Mouse (Mus musculus): ENCODE measurements at regions not wholly inside any gene's neighbourhood (a gene's known extent, or its start where the extent isn't known, plus 50 kb on each side); places are given as distances from the start of the nearest gene placed in this dataset.

DNA sequence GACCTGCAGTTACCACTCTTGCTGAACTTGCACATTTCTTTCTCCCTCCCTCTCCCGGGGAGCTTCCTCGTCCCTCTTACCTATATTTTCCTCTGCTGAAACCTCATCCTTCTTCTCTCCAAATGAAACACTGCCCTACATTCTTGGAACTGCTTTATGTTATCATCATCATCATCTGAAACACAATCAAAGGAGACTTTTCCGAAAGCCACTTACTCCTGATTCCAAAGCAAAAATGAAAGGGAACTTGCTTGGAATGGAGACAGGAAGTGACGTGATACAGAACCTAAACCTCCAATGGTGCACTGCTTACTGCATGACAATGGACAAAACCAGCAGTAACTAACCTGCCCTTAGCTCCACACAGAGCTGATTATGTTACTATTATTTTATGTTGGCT, 287.2 kb upstream of the Btbd3 start:
- no peak for DNase-seq

DNA sequence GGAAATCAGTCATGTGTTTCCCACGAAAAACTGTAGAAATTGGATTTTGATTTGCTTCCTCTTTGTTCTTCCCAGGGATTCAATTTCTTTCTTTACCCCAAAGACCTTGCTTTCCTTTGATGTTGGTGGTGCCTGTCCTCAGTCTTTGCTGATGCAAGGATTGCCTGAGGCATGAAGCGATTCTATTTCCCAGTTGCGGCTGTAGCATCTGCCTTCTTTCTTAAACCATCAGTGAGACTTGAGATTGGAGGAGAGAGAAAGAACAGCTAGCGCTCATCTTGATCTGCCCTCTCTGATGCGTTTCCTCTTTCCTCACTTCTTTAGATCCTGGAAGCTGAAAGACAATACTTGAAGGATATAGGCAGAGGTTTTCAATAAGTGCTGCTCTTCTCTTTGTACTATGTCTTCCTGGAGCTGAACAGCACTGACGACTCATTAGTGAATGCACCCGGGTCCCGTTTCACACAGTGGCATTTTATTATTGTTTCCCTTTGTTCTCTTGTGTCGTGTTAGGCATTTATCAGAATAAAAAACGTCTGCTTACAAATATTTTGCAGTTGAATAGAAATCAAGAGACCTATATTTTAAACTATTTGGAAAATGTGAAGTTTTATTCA, 289.8 kb upstream of the Btbd3 start:
- DNase-seq, result no peak

DNA sequence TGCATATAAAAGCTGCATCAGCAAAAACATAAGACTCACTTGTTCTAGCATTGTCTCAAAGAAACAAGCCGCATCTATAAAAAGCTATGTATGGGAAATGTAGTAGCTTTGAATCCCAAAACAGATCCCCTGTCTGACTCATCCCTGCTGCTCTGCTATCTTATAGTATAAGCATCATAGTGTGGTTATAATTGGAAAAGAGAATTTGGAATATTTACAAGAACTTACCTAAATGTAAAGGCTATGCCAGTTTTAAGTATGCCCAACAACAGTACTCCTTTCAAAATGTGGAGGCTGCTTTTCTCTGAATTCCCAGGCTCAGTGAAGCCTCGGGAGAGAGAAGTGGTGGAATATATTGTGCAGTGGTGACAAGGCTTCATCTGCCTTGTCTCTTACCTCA, 301.5 kb upstream of the Btbd3 start:
- no peak for DNase-seq

DNA sequence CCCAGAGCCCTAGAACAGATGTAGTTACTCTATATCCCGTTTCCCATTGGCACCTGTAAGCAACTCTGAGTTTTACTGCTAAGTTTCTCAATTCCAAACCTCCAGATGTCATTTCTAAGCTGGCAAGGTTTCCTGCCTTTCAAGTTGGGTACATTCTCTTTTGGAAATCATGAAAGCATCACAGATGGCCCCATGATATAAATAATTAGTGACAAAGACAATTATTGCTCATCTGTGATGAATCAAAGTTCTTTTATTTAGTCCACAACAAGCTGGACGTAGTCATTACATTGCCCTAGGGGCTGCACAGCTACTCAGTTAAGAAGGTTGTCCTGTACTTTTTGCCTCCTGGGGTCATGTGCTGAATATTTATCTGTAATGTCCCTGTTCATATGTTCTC, 303.2 kb upstream of the Btbd3 start:
- DNase-seq, result no peak

DNA sequence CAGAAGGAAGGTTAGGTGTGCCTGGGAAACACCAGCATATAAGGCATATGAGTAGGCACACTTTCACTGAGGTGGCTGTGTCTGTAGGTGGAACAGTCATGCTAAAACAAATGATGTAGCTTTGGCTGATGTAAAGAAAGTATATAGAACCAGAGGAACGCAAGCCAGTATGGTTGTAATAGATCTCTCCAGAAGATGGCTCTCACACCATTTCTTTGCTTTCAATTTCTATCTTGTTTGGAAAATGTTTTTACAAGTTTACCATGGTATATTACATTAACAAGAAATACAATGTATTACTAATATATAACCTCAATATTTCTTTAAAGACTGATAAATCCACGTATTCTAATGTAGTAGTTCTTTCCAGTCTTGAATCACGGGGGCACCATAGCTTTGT, 304.4 kb upstream of the Btbd3 start:
- no peak for DNase-seq

DNA sequence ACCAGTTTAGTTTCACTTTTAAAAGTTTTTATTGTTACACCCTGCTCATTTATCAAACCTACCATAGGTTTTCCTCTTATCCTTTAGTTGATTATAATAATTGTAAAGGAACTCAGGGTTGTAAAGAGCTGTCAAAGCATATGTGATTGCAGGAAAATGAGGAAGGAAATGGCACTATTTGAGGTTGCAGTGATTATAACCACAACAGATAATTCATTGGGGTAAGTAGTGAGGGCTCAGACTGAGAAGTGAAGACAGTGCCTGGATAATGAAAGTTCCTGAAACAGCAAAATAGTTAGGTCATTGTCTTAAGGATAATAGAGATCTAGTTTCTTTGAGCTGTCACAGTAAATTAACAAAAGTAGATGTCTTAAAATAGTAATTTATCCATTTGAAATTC, 305.4 kb upstream of the Btbd3 start:
- no peak for DNase-seq

DNA sequence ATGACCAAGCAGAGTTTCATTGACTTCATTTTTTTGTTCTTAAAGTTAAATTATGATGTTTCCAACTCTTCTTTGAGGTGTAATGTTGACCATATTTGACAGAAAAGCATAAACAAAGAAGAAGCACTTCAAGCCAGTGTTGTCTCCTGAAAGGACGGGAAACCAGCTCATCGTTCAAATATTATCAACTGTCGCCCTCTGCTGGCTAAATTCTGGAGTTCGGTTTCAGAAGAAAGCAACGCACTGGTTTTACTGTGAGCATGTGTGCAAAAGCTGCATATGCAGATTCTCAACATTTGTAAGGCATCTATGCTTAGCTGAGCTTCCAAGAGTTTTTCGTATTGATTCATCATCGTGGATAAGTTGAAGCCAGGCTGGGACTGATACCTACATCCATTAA, 313.6 kb upstream of the Btbd3 start:
- peak; percentile 71 for DNase-seq

DNA sequence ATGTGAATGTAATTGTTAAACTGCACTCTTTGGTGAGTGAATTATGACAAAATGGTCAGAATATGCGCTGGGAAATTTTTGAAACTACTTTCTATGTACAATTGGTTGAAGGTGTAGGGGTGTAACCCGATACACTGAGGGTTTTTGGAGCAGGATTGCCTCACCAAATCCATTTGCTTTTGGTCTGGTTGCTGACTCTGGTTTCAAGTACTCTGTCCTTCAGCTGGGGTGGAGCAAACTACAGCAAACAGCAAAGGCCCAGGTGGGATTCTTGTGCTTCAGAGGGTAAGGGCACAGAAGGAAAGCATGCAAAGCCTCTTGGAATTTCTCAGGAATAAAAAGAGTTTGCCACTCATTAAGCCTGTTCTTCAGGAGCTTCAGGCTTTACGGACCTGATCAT, 316.8 kb upstream of the Btbd3 start:
- DNase-seq, result no peak

DNA sequence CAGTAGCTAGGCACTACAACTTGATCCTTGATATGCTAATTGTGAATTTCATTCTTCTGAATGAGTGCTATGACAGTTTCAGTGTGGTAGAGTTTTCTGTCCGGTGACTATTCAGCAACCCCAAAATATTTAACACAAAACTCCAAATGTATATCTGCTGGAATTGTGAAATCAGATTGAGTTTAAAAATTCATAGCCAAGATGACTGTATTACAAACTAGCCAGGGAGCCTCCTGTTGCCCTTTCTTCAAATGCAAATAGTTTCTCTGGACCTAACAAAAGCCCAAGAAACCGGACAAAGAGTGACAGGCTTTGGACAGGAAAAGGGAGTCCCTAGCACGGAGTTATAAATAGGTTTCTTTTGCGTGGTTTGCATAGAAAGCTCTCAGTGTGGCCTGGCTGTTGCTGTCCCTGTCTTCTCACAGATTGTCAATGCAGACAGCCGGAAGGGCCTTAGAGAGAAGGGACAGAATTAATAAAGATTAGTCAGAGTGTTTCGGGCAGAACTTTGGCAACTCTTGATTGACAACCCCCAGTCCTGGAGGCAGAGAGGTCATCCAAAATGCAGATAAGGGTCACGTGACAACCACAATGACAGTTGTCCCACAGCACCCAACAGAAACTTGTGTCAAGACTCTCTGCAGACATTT, 317.4 kb upstream of the Btbd3 start:
- no peak for DNase-seq

DNA sequence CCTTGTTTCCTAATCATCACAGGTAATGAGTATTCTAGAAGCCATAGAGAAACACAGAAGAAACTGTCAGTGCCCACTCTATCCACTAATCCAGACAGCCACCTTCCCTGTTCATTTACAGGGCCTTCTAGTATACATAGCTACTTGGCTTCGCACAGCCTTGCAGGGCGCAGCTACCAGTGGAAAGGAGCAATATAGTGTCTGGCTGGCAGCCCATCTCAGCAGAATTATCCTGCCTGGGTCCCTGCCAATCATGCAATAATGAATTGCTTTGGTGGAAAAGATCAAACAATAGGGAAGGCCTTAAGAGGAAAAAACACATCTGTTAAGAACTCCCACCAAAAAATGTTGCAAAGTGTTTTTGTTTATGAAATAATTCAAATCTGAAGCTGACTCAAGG, 319.8 kb upstream of the Btbd3 start:
- no peak for DNase-seq

DNA sequence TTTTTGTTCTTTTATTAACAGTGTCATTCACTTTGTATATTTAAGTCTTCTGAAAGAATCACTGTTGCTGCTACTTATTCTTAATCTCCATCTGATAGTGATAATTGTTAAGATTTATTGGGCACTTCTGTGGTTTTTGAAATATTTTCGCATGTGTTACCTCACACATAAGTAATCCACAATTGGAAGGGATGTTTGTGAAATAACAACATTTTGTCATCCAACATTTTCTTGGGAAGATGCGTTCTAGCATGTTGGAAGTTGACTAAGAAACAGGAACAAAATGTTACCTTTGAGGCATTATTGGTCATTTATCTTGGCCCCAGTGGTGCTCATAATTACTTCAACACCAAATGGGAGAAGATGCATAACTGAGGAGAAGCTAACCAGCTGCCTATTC, 323.4 kb upstream of the Btbd3 start:
- no peak for DNase-seq

DNA sequence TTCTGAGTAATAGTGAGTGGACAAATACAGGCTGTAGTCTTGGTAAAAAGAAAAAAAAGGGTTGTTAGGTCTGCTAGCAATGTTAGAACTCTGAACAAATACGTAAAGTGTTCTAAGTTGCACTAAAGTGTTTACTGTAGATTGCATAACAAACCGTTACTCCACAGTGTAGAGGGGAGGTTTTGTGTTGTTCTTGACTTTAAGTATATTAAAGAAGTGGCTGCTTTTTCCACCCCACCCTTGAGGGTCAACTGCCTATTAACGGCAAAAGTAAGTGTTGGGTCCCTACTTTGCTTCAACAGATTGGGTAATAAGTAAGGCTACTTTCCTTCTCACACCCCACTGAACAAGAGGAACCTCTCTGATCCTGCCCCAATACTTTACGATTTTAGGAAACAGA, 323.9 kb upstream of the Btbd3 start:
- no peak for DNase-seq

DNA sequence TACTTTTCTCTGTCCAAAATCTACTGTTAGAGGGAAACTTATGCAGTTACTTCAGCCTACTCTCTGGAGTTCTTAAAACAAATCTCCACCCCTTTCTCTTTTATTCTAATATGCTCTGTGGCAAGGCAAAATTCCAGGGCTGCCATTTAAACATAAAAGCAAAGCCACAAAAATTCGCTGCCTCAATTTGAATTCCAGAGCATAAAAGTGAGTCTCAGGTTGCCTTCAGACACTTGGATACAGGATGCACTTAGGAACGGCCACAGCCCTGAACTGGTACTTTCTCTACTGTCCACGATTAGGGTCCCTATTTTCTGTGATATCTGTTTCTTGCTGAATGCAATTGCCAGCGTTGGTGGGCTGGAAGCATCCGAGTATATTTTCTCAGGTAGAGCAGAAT, 330.9 kb upstream of the Btbd3 start:
- DNase-seq, result no peak

DNA sequence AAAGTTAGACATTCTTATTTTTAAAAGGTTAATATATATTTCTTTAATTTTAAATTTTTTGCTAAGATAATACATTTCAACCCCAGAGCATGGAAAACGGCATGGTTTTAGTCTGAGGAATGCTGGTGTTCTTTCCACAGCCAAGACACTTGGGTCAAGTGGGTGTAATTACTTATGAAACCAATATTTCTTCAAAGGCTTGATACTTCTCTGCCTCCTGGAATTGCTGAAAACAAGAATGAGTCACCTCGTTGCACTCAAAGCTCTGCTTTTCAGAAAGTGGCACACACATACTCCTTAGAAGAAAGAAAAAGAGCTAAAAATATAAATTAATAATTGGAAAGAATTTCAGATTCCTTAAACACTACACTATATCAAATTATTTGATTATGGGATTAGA, 331.8 kb upstream of the Btbd3 start:
- DNase-seq, result no peak

DNA sequence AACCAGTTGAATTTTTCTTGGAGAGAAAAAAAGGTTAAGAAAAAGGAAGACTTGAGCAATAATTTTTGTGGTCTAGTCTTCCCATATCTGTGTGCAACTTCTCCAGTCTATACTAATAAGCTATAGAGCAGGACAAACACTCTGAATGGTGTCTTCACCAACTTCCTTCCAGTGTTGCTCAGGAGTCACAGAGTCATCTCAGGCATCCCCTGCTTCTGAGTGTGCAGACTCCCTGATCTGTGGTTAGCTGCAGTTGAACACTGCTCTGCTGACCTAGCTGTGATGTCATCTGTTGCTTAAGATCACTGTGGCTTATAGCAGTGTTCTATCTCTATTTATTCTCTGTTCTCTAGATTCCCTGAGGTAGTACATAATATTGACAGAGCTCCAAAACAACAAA, 357.9 kb upstream of the Btbd3 start:
- DNase-seq, result no peak

DNA sequence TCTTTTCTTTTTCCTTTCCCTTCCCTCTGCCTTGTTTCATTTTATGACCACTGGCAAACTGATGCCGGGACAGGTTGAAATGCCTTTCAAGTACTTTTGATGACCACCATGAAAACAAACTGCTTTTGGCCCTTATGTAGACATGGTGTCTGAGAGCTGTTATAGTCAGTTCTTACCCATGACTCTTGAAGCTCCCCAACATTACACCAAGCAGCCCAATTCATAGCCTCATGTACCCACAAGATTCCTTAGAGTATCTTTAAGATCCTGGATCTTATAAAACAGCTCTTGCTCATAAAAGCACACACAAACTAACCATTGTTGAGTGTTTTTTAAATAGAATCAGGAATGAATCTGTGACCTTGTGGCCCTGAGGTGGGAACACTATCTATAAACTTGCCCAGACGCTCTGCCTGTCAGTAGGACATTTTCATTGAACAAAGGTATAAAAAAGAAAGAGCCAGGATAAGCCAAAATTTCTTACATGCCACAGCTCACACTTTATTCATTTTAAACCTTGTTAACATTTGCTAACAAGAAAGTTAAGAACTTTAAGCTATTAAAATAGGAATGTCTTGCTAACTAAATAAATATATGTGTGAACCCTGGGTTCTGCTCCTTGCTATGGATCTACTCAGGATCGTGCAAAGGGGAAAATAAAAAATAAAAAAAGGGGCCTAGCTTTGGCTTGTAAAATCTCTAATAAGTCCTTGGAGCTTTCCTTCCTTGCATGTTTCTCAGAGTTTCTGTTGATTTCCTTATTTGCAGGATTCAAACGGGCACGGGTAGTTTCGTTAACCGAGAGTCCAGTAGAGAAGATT, 375.9 kb upstream of the Btbd3 start:
- DNase-seq, result no peak

DNA sequence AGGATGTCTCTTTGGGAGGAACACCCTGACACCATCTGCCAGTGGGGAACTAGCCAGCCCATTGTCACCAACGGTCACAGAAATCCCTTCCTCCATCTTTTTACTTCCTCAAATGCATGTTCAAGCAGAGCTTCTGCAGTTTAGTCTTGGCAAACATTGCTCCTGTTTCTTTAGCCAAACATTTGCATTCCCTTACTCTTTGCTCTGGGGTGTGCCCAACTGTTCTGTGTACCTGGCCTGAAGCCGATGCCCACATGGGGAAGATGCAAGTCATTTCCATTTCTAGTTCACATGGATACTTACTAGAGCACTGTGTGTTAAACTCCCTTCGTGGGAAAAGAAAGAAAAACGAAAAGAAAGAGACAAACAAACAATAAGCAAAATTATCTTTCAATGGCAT, 386.7 kb upstream of the Btbd3 start:
- DNase-seq, result no peak

DNA sequence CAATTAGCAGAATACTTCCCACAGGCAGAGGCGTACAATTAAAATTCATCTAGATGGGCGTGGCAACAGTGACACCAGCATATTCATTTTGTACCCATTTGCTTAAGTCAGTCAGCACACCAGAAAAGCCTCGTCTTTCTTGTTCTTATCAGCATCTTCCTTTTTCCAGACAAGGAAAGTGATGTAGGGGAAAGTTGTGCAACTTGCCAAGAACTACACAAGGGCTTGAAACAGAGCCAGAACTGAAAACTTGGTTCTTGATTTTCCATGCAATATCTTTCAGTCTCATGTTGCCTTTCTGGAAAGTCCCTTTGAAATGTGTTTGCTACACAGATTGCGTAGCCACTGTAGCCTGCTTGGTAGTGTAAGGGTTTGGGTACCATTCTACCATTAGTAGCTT, 401.9 kb upstream of the Btbd3 start:
- no peak for DNase-seq

DNA sequence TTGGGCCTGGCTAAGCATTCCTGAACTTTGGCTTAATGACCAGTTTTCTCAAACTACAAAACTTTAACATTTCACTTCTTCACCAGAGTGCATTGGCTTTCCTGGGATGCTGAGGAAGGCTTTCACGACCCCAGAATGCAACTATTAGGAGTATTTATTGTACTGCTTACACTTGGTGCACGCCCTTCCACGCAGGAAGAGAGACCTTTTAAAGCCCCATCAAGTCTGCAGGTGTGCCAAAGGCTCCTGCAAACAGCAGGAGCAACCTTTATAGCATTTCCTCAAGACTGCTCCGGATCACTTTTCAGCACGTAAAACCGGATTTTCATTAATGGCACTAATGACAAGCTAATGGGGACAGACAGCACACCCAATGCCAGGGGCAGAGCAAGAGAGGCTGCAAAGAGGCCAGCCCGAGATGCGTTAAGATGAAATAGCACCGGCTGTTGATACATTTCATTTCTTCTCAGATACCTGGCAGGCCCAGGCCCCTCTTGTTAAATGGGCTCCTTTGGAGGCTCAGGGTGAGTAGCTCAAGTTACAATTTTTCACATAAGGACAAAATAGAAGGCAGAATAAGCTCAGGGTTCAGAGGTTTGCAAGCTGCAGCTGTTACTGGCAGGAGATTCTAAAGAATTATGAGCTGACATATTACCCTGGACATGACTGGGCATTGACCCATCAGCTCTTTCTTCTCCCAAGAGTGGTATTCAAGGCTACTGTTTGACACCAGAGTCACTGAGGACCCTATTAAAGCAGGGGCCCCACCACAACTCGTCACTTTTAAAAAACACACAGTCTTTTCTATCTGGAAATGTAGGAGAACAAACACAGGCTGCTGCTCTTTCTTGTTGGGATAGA, 402.7 kb upstream of the Btbd3 start:
- no peak for DNase-seq

DNA sequence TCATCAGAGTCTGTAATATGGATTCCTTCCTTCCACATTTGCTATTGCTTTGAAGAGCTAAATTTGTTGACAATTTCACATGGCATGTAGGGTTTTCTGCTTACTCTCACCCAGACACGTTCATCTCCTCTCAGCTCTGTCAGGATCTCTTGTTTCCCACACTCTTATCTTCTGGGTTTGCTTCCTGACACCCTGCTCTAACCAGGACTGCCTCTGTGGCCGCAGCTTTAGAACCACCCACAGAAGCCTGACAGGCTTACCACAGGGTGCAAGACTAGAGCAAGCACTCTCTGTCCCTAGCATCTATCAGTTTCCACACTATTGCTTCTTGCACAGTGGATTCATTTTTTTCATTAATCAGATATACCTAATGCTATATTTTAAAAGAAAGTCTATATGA, 408.5 kb upstream of the Btbd3 start:
- DNase-seq, result no peak

DNA sequence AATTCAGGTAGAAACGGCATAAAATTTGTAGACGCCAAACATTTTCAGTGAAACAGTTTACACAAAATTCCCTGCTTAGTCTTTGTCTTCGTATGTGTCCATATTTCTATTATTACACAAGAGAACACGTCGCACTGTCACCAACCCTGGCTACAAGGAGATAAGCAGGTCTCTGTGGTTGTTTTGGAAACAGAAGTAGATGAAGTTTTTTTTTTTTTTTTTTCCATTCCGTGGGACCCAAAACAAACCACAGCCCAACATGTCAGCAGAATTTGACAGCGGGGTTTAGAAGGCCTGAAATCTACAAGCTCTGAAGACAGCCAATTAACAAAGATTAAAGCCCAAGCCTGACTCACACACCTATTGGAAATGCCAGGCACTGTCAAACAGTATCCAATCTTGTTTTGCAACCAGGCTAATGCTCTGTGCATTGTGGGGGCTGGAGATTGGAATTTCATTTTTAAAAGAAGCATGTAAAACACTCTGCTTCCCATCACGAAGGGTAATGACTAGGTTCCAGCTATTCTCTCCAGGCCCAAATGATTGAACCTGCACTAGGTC, 428.5 kb upstream of the Btbd3 start:
- no peak for DNase-seq

DNA sequence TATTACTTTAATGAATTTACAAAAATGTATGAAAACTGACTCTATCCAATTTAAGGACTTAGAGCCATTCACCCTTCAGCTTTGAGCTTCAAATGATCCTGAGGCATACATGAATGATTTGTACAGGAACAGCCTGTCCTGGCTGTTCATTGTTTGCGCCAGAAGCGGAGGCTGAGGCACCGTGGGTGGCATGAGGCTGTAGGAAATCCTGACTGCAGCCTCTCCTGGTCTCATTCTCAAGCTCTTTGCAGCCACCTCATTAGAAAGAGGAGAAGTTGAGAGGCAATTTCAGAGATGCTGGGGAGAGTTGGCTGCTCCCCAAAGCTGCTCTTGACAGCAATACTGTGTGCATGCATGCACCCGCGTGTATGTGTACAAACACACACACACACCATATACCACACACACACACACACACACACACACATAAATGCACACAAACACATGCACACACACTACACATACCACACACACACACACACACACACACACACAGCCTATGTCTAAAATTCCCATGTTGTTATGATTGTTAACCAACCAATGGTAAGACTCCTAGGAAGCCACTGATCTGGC, 434.9 kb upstream of the Btbd3 start:
- DNase-seq, result no peak

DNA sequence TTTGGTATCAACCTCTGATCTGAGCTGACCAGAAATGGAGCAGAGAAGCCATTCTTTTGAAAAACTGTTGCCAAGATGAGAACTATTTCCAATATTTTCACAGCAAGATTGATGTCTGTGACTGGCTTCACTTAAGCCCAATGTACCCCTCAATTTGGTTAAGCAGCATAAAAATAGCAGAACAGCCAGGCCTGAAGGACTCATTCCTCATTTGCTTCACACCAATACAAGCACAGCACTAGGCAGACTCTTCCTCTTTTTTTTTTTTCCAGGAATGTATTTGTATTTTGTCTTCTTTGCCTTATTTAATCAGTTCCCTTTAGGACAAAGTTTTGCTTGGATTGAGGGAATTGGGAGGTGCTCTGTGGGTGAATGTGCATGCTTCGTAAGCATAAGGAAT, 441.4 kb upstream of the Btbd3 start:
- DNase-seq, result no peak
